ENCODE assay signal across 18 mouse cellular contexts in genomic region chr7:81199109-81199508, GRCm38 (mm10). TPM values are rescaled to one million over a fixed set of nuclear protein-coding genes. Genes with fewer than 3 reads are reported as not detected.
DNase-seq lines count a peak whose midpoint lies in the region; ATAC-seq and TF ChIP-seq lines count a peak whose summit lies in the region.
"Had no signal": no experiment of that assay in that cellular context is flagged by ENCODE, and none has a peak within 500 bp of the region (broad histone marks: within the 10 kb centered on the region; RNA-seq: fewer than 3 reads in every experiment).

No protein-coding gene starts in this region.

- DNase-seq in kidney, postnatal 0 days (ENCODE audit: low spot score) = peak; percentile 13
- no peak for DNase-seq in kidney, adult 9 months
- no peak for DNase-seq in spleen, adult 2 months (ENCODE audit: low read depth in 1 of 2, low spot score in 2 of 2)
- no peak for DNase-seq in spleen, adult 18-20 months
- DNase-seq in skeletal muscle tissue, adult 2 months (ENCODE audit: low read depth, low spot score) = peak; percentile 31
- no peak for DNase-seq in embryo, embryonic 10.5 days (ENCODE audit: low spot score)
- DNase-seq in adrenal gland, adult 18-20 months (ENCODE audit: low spot score in 2 of 2) = no peak
- DNase-seq: cerebellum, adult 2 months; right cerebral cortex, postnatal 25 days had no signal

- no peak overlapping the region for H3K4me3 ChIP-seq in kidney, postnatal 0 days (replicated peaks; ENCODE audit: low read depth, low read length)
- H3K4me3 ChIP-seq in spleen, adult 2 months (ENCODE audit: extremely low read depth, insufficient read depth, insufficient read length) = no peak overlapping the region
- H3K4me3 ChIP-seq in lung, embryonic 16.5 days (ENCODE audit: low read length) = no peak overlapping the region
- H3K4me3 ChIP-seq: forebrain, embryonic 12.5 days; midbrain, embryonic 13.5 days; neural tube, embryonic 15.5 days had no signal

- H3K27ac ChIP-seq in kidney, postnatal 0 days = no peak overlapping the region
- H3K27ac ChIP-seq in spleen, adult 2 months (ENCODE audit: insufficient read depth, low read length) = 0 out of 2 replicates have a peak overlapping the region, but pooled peaks have one; percentile 25
- no peak overlapping the region for H3K27ac ChIP-seq in lung, embryonic 16.5 days (ENCODE audit: low read length)
- H3K27ac ChIP-seq: forebrain, embryonic 12.5 days; hindbrain, embryonic 14.5 days; macrophage; midbrain, embryonic 13.5 days; neural tube, embryonic 15.5 days had no signal

- no peaks in the 10 kb centered on the region for H3K9me3 ChIP-seq in kidney, postnatal 0 days (replicated peaks; ENCODE audit: low read length)
- H3K9me3 ChIP-seq in lung, embryonic 16.5 days (ENCODE audit: control insufficient read depth, low read length) = no peaks in the 10 kb centered on the region
- H3K9me3 ChIP-seq: forebrain, embryonic 12.5 days; midbrain, embryonic 13.5 days; neural tube, embryonic 15.5 days had no signal

- no peak for TF ChIP-seq CTCF in kidney, postnatal 0 days (IDR thresholded peaks at IDR 0.05; ENCODE audit: low read depth)
- TF ChIP-seq CTCF in spleen, adult 2 months (IDR thresholded peaks at IDR 0.05; ENCODE audit: extremely low read depth, insufficient read depth, insufficient read length, insufficient replicate concordance) = no peak

- 22% methylated on average over 5 of the region's 5 CpGs for WGBS in kidney, postnatal 0 days
- 30% methylated on average over 5 of the region's 5 CpGs for WGBS in spleen, adult 2 months
- 32% methylated on average over 5 of the region's 5 CpGs for WGBS in lung, embryonic 16.5 days

- no peak overlapping the region for H3K9ac ChIP-seq in kidney, postnatal 0 days (ENCODE audit: low read depth, low read length)
- H3K9ac ChIP-seq in lung, embryonic 16.5 days (ENCODE audit: low read length) = no peak overlapping the region
- H3K9ac ChIP-seq: forebrain, embryonic 12.5 days; hindbrain, embryonic 14.5 days; midbrain, embryonic 13.5 days; neural tube, embryonic 15.5 days had no signal

- no peaks in the 10 kb centered on the region for H3K36me3 ChIP-seq in kidney, postnatal 0 days (ENCODE audit: insufficient read depth, low read length)
- no peaks in the 10 kb centered on the region for H3K36me3 ChIP-seq in spleen, adult 2 months (ENCODE audit: control insufficient read depth, insufficient read depth, low read length)
- H3K36me3 ChIP-seq in lung, embryonic 16.5 days (ENCODE audit: control insufficient read depth, insufficient read depth, low read length) = no peaks in the 10 kb centered on the region
- H3K36me3 ChIP-seq: forebrain, embryonic 12.5 days; midbrain, embryonic 13.5 days; neural tube, embryonic 15.5 days had no signal

- 0 out of 2 replicates have a peak overlapping the region, but pooled peaks have one; percentile 14 for H3K4me2 ChIP-seq in kidney, postnatal 0 days (ENCODE audit: low read length)
- no peak overlapping the region for H3K4me2 ChIP-seq in lung, embryonic 16.5 days (ENCODE audit: low read depth, low read length)
- H3K4me2 ChIP-seq: forebrain, embryonic 12.5 days; heart, embryonic 11.5 days; hindbrain, embryonic 14.5 days; midbrain, embryonic 13.5 days; neural tube, embryonic 15.5 days had no signal

- no peak for ATAC-seq in kidney, postnatal 0 days (replicated peaks; ENCODE audit: low FRiP score, low read depth)
- peak; percentile 61 for ATAC-seq in lung, embryonic 16.5 days (ENCODE audit: low read depth)
- ATAC-seq: intestine, embryonic 16.5 days; midbrain, embryonic 13.5 days had no signal

- peaks cover 12% of the 10 kb centered on the region; the same call in 1 of the 2 replicates for H3K4me1 ChIP-seq in kidney, postnatal 0 days (replicated peaks; ENCODE audit: insufficient read depth, low read length)
- H3K4me1 ChIP-seq in spleen, adult 2 months (ENCODE audit: control insufficient read depth, insufficient read depth, insufficient read length) = no peaks in the 10 kb centered on the region
- H3K4me1 ChIP-seq in lung, embryonic 16.5 days (replicated peaks; ENCODE audit: control insufficient read depth, insufficient read depth, low read length) = peaks cover 31% of the 10 kb centered on the region

- no peaks in the 10 kb centered on the region for H3K27me3 ChIP-seq in kidney, postnatal 0 days (ENCODE audit: insufficient read depth, low read length)
- H3K27me3 ChIP-seq in spleen, adult 2 months (ENCODE audit: control insufficient read depth, insufficient read depth, low read length) = no peaks in the 10 kb centered on the region
- no peaks in the 10 kb centered on the region for H3K27me3 ChIP-seq in lung, embryonic 16.5 days (ENCODE audit: control insufficient read depth, insufficient read depth, low read depth, low read length)
- H3K27me3 ChIP-seq: CH12.LX; forebrain, embryonic 12.5 days; midbrain, embryonic 13.5 days; neural tube, embryonic 15.5 days had no signal

- no peak for TF ChIP-seq POLR2A in spleen, adult 2 months (IDR thresholded peaks at IDR 0.05; ENCODE audit: low read depth, low read length)

RNA-seq across cellular contexts. Expression of gene Pde8a, which starts 14.3 kb away (rescaled TPM):
- 10.9 and 11.0 TPM in 2 replicates for polyA plus RNA-seq in kidney, postnatal 0 days (2015; fragmentation: Nextera tagmentation; extraction: Ambion mirVana)
- 5.5 and 6.3 TPM in 2 replicates for polyA plus RNA-seq in spleen, adult 2 months (2012; rRNA removed)
- 2.6 and 2.9 TPM in 2 replicates for polyA plus RNA-seq in lung, embryonic 16.5 days (2015; fragmentation: Nextera tagmentation; extraction: Ambion mirVana)
- 10 to 100 TPM; 30.2 to 40.6 TPM for total RNA-seq in adrenal gland, adult 18-20 months (2021)

Comparison
In these comparisons a context has a peak if more than half of its experiments do, and no peak if none do; other contexts are left out.
1. DNase-seq: peak in kidney, postnatal 0 days (single experiment) and skeletal muscle tissue, adult 2 months (single experiment); none in kidney, adult 9 months (single experiment), spleen, adult 2 months (0 of 2), spleen, adult 18-20 months (0 of 2), embryo, embryonic 10.5 days (single experiment) and adrenal gland, adult 18-20 months (0 of 2).